Mouse (Mus musculus) gastrocnemius, adult 8-10 months (tissue): ENCODE results near the gene Arhgef16. TPM values are rescaled to one million over a fixed set of nuclear protein-coding genes. Genes with fewer than 3 reads are reported as not detected.

Experiments used
- DNase-seq, 2 experiments: peaks; one replicate each; pipeline ENCODE4 v3.0.0; 2022; ENCODE audit warnings: low spot score in 2 of 2
- total RNA-seq, 4 experiments: library from RNA; stranded (reverse); gene quantifications; 2 replicates each; pipeline ENCODE4 v1.2.4; 2022

Gene Arhgef16
- total RNA-seq = under 1 TPM in 3 of 4 experiments, not detected in 1; 0.15 to 0.67 (median 0.17) TPM

GRCm38 (mm10) chr4:154301466-154301881, at the start of gene Arhgef16:
Gene Arhgef16, minus strand, starts transcription at chr4:154301676.
- no peak for DNase-seq

DNA sequence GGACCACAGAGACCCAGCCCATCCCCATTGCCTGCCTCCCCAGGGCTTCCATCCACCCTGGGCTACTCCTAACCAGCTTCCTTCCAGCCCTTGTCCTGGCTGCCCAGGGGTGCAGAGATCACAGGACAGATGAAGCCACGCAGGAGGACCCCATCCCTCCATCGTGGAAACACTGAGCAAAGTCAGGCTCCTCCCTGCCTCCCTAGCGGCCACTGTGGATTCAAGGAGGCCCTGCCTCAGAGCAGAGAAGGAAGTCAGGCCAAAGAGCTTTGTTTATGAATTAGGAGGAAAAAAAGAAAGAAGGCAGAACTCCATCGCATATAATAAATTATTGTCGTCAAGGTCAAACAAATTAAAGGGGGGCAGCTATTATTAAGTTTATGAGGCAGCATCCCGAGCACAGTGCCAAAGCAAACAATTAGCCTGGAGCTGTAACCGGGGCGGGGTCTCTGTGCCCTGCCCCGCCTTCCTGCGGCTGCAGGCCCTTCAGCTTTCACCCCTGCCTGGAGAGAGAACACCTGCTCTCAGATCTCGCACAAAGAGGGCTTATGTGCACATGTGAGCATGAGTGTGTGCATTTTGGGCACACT, 46.8 kb upstream of the Arhgef16 start:
- no peak for DNase-seq

DNA sequence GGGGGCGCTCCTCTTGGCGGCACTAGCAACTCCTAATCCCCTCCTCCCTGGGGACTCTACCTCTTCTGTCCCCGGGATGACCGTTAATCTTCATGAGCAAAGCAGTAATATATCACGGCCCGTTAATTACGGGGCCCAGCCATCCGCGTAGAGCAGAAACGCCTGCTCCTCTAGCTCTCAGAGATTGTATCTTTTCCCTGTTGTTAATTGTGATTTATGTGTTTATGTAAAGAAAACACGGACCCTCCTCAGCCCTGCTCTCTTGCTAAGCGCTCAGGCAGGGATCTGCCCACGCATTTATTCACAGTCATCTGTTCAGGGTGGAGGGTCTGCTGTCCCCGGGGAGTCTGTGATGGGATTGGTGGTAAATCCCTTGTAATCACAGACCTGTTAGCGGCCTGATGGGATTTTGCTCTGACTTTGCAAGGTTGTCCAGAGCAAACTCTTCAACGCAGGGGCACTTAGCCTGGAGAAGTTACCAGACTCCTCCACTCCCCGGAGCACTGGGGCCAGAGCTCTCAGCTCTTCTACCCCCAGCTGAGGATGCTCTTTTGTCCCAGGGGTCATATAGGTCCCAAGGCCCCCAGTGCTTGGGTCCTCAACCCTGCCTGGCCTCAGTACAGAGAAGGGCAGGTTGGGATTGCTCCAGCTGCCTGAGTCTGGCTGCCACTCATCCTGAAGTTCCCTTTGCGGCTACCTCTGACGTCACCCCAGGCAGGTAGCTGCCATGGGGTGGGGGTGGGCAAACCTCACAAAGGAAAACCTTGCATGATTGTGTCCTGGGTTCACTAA, 45.5 kb upstream of the Arhgef16 start:
- DNase-seq = no peak

DNA sequence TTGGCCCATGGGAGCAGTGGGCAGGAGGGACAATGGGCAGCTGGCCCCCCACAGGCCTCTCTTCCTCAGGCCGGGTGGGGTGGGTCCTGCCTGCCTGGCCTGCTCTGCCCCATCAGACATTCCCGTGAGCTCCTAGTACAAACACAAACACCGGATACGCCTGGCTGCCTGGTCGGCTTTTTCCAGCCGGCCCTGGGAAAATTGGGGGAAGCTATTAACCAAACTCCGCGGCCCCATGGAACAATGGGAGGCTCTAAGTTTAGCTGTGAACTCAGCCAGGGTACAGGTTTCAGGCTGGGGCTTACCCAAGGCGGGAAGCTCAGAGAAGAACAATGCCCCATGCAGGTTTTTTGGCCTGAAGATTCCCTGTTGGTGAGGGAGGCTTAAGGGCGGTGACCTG, 35.2 kb upstream of the Arhgef16 start:
- no peak for DNase-seq

GRCm38 (mm10) chr4:154335761-154336160, 34.3 kb upstream of the Arhgef16 start, which contains the start of gene B230104I21Rik:
Gene B230104I21Rik, plus strand, starts transcription at chr4:154336127.
- no peak for DNase-seq

DNA sequence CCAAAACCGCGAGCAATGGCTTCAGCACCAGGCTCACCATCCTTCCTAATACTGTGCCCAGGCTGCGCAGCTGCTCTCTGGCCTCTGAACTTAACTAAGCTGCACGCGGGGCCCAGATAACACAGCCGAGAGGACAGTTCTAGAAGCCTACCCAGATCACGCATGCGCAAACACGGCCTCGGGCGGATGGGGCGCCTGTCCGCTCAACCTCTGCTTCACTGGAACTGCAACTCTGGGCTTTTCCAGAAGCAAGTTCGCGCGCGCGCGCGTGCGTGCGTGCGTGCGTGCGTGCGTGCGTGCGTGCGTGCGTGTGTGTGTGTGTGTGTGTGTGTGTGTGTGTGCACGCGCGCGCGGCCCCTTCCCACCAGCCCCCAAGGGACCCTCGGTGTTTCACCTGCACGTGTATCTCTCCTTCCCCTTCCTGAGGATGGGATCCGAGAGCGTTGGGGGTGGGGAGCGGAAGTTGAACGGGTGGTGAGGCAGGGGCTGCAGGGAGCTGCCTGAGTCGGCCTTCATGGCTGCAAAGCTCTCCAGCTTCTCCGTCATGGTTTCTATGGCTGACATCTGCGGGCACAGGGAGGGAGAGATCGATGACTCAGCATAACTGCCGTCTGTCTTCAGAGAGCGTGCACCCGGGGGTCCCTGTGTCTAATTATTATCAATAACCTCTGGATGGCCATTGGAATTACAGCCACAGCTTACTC, 33.4 kb upstream of the Arhgef16 start:
- DNase-seq = no peak

DNA sequence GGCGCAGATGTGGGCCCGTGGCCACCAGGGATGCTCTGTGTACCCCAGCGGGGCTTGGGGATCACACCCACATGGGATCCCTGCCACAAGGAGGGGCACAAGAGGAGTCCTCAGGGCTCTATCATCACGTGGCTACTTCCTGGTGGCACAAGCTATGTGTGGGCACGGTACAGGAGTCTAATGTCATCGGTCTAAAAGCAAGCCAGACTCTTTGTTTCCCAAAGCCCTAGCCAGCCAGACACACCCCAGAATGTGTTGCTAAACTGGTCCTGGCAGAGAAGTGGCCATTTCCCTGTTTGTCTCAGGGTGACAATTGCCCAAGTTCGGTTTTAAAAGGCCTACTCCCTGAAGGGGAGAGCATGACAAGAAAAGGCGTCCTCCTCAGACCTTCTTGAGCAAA, 31.8 kb upstream of the Arhgef16 start:
- DNase-seq = no peak

GRCm38 (mm10) chr4:154331271-154331670, 29.8 kb upstream of the Arhgef16 start:
- DNase-seq = no peak

GRCm38 (mm10) chr4:154330001-154330400, 28.5 kb upstream of the Arhgef16 start:
- no peak for DNase-seq

DNA sequence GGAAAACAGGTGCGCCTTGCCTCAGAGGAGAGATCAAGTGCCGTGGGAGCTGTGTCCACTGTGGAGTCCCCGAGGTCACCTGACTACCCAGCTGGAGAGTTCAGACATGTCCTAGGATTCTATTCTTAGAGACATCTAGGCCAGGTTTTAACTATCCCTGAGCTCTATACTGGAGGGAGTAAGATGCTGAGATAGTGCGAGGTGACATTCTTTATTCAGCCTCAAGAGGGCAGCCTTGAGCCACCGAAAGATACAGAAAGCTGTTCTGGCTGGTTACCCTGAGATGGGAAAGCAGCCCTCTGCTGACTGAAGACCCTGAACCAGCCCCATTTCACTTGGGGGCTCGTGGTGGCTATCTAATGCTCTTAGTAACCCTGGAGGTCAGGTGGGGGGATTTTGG, 27.4 kb upstream of the Arhgef16 start:
- peak in 1 of 2 experiments; percentile 33 for DNase-seq

DNA sequence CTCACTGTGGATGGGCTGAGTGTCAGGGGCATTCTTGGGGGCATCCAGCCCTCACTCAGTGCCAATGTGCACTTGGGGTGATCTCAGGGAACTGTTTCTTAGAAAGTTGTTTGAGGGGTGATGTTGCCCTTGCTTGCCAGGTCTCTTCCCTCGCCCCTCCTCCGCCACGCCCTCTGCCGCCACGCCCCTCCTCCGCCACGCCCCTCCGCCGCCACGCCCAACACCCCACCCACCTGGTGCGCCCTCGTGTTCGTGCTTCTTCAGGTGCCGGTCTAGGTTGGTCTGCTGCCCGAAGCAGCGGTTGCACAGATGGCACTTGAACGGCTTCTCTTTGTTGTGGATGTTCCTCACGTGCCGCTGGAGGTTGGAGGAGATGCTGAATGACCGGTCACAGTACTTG, 27.0 kb upstream of the Arhgef16 start:
- no peak for DNase-seq

DNA sequence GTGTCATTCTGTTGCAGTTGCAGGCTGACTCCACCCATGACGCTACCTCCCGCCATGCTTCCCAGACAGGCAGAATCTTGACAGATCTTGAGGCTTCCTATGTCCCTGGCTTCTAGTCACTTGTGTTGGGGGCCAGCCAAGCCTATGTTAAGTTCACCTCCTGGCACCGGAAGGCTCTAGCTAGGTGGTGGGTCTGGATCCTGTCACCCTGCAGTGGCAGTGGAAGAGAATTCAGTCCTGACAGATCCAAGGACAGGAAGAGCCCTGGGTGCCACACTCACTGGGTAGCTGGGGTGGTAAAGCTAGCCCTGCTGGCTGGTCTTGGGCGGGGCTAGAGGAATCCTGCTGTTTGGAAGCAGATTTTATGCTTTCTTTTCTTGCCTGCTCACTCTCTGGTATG, 23.9 kb upstream of the Arhgef16 start:
- DNase-seq = no peak

DNA sequence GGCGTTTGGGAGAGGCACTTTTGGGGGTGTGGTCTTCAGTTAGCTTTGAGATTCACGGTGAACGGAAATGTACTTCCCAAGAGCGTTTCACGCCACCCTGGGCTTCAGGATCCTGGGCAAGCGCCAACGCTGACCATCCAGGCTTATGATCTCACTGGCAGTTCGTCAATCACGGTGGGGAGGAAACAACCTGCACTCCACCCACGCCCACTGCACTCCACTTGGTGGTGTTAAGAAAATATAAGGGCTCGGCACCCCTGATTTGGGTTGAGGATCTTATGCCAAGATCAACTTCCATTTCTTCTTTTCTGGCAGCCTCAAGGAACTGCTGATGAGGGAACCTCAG, 12.1 kb upstream of the Arhgef16 start:
- DNase-seq = no peak

DNA sequence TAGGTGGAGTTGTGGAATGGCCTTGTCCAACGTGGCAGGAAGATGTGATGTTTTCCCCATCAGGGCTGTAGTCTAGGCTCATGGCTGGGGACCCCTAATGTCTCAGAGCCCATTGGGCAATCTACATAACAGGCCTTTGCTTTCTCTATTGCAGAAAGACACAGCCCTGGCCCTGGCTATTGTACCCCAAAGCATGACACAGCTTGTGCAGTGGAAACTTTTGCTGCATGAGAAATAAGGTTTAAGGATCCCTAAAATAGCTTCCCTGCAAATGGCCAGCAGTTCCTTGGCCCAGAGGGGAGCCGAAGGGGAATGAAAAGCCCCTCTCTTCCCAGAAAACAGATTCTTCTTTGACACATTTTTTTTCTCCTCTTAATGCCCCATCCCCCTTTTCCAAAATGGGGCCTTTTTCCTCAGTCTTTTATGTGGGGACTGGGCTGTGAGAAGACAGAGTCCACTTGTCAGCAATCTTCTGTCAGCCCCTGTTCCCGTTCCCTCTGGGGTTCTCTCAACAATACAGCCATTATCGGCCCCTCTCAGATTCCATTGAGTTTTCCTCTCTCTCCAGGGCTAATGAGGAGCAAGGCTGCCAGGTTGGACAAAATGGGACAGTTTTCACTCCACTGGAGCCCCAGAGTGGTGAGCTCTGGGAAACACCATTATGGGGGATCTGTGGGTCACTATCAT, 11.6 kb upstream of the Arhgef16 start:
- DNase-seq = no peak

DNA sequence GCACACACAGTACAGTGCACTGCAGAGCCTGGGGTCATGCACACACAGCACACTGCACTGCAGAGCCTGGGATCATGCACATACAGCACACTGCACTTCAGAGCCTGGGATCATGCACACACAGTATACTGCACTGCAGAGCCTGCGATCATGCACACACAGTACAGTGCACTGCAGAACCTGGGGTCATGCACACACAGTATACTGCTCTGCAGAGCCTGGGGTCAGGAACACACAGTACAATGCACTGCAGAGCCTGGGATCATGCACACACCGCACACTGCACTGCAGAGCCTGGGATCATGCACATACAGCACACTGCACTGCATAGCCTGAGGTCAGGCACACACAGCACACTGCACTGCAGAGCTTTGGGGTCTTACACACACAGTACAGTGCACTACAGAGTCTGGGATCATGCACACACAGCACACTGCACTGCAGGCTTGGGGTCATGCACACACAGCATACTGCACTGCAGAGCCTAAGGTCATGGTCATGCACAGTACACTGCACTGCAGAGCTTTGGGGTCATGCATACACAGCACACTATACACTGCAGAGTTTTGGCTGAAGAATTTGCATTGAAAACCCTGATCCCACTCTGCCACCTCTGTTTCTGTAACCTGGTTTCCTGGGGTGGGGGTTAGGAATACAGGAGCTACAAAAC, 10.8 kb upstream of the Arhgef16 start:
- no peak for DNase-seq

DNA sequence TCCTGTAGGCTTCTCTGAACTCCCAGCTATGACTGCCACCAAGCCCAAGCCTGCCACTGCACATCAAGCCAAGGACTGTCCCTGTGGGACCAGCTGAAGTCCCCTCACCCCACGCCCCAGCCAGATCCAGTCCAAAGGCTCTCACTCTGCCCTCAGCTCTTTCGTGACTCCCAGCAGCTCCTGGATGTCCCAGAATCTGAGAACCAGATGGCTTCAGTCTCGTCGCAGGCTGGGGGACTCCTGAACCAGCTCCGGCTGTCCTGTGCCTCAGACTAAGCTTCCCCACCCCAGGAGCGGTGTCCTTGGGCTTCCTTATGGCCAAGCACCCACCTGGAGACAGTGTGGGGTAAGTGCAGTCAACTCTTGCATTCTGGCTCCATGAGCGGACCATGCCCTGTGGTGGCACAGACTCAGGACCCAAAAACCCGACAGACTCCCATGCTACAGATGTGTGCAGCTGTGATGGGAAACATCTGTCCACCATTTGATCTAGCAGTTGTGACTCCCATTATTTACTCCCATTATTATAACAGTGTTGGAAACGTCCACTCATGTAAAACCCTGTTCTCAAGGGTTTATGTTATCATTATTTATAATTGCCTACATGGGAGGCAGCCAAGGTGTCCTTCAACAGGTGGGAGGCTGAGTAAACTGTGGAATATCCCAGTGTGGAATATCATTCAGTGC, 9.2 kb upstream of the Arhgef16 start:
- DNase-seq = no peak

- no peak for DNase-seq
These were observed 7.7 kb upstream of the Arhgef16 start for GRCm38 (mm10) chr4:154309131-154309530.

DNA sequence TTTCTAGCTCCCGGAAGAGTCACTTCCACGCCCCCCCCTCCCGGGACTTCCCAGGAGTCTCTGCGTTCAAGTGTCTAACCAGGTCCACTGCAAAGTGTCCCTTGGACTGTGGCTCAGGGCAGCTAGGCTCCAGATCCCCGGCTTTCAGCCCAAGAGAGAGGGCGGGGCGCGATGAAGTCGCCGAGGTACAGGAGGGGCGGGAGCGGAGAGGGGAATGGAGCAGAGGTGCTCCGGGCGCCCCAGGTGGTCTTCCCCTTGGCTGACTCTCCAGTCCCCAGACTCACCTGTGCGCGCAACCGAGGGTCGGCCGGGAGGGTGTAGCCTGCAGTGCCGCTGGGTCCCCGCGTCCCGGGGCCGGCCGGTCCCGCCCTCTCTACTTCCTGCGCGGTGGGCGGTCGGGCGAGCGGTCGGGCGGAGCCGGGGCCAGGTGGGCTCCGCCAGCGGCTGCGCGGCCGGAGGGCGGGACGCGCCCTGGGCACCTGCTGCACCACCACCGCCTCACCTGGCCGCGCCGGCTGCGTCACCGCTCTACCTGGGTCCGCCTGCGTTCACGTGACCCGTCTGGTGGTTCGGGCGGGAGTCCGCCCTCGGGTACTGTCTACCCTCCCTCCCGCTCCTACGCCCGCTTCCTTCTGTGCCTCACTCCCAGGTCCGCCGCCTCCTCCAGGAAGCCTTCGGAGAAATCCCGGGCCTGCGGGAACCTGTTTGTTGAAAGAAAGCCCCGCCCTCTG, 1.8 kb downstream of the Arhgef16 start:
- no peak for DNase-seq

- no peak for DNase-seq
These were observed 3.7 kb downstream of the Arhgef16 start for GRCm38 (mm10) chr4:154297761-154298160.

DNA sequence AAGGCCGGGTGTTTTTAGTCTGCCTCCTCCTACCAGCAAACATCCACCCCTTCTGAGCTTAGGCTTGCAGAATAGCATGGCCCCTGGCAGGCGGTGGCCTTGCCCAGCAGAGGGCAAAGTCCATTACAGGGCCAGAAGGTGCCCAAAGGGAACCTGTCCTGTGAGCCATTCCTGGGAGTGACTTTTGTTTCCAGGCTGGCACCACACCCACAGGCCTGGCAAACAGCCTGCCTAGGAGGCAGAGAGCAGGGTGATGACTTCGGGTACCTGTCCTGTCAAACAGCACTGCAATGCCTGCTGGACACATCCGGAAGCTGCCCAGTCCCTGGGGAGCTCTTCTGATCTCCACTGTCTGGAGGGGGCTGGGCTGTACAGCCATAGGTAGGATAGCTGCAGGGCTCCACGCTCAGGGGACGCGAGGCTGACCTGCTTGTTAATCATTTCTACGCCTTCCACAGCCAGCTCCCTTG, 7.2 kb downstream of the Arhgef16 start:
- no peak for DNase-seq
